8 mouse cellular contexts compared by ENCODE assay signal in genomic region chr17:47672311-47673111, GRCm38 (mm10). TPM values are rescaled to one million over a fixed set of nuclear protein-coding genes. Genes with fewer than 3 reads are reported as not detected.
DNase-seq lines count a peak whose midpoint lies in the region; ATAC-seq and TF ChIP-seq lines count a peak whose summit lies in the region.

No protein-coding gene starts in this region.

- TF ChIP-seq POLR2A in cortical plate, adult 2 months (IDR thresholded peaks at IDR 0.05; ENCODE audit: extremely low read depth, insufficient read depth, low read length) = 0 out of 2 replicates have a peak, but pooled peaks have one; percentile 11

- TF ChIP-seq CTCF in cortical plate, adult 2 months (IDR thresholded peaks at IDR 0.05; ENCODE audit: extremely low read depth, insufficient read depth, low read length) = no peak
- TF ChIP-seq CTCF in hindbrain, postnatal 0 days (IDR thresholded peaks at IDR 0.05; ENCODE audit: low read depth) = 0 out of 2 replicates have a peak, but pooled peaks have one; percentile 4

- H3K27ac ChIP-seq in cortical plate, adult 2 months (ENCODE audit: insufficient read depth, low read length) = peak overlapping the region; percentile 75
- H3K27ac ChIP-seq in hindbrain, postnatal 0 days = no peak overlapping the region
- no peak overlapping the region for H3K27ac ChIP-seq in midbrain, embryonic 16.5 days (ENCODE audit: low read length)

- H3K4me1 ChIP-seq in cortical plate, adult 2 months (ENCODE audit: control insufficient read depth, insufficient read depth, low read length) = peaks cover 4% of the 10 kb centered on the region
- H3K4me1 ChIP-seq in hindbrain, postnatal 0 days (ENCODE audit: insufficient read depth, low read length) = 0 out of 2 replicates have a peak, but pooled peaks cover 5% of the 10 kb centered on the region
- peaks cover 22% of the 10 kb centered on the region for H3K4me1 ChIP-seq in midbrain, embryonic 16.5 days (ENCODE audit: control insufficient read depth, insufficient read depth, low read length)

- WGBS in hindbrain, postnatal 0 days = 6% methylated on average over 57 of the region's 68 CpGs
- WGBS in midbrain, embryonic 16.5 days = 8% methylated on average over 53 of the region's 68 CpGs

- peak overlapping the region; percentile 39 for H3K4me3 ChIP-seq in cortical plate, adult 2 months (ENCODE audit: insufficient read depth, low read length)
- H3K4me3 ChIP-seq in hindbrain, postnatal 0 days (ENCODE audit: low read length) = peak overlapping the region; percentile 26
- H3K4me3 ChIP-seq in midbrain, embryonic 16.5 days (ENCODE audit: low read depth, low read length) = peak overlapping the region; percentile 37

- H3K9ac ChIP-seq in hindbrain, postnatal 0 days (replicated peaks; ENCODE audit: low read length) = peak overlapping the region; percentile 10
- H3K9ac ChIP-seq in midbrain, embryonic 16.5 days (ENCODE audit: low read depth, low read length) = peak overlapping the region; percentile 55

- H3K36me3 ChIP-seq in hindbrain, postnatal 0 days (ENCODE audit: insufficient read depth, low read length) = no peaks in the 10 kb centered on the region
- H3K36me3 ChIP-seq in midbrain, embryonic 16.5 days (ENCODE audit: control insufficient read depth, insufficient read depth, low read length) = no peaks in the 10 kb centered on the region; the same call in 1 of the 2 replicates

- ATAC-seq in hindbrain, postnatal 0 days = peak; percentile 61
- peak; percentile 41 for ATAC-seq in midbrain, embryonic 16.5 days

- peak overlapping the region; percentile 69 for H3K4me2 ChIP-seq in hindbrain, postnatal 0 days (ENCODE audit: low read depth, low read length)
- peak overlapping the region; percentile 72 for H3K4me2 ChIP-seq in midbrain, embryonic 16.5 days (ENCODE audit: low read length)

- H3K9me3 ChIP-seq in hindbrain, postnatal 0 days (ENCODE audit: low read length) = no peaks in the 10 kb centered on the region
- no peaks in the 10 kb centered on the region for H3K9me3 ChIP-seq in midbrain, embryonic 16.5 days (replicated peaks; ENCODE audit: control insufficient read depth, low read length, poor library complexity, severe bottlenecking)

- intact Hi-C loops in gastrocnemius, postnatal 36 days (cut with DNase I) = loop anchor here (5.0 kb wide), 1 partner anchor 40 kb away; the partner anchor contains the start of gene Usp49

- peak; percentile 42 to 57 for DNase-seq in layer of hippocampus, postnatal 10 days (ENCODE audit: low spot score in 2 of 2)
- no peak for DNase-seq in layer of hippocampus, adult 9-10 months (ENCODE audit: low spot score)
- DNase-seq in gastrocnemius, postnatal 36 days = peak; percentile 56 to 57
- peak; percentile 77 for DNase-seq in hindbrain, postnatal 0 days (ENCODE audit: low spot score)
- peak; percentile 51 for DNase-seq in liver
- peak; percentile 46 to 66 for DNase-seq in urinary bladder, postnatal 36 days (ENCODE audit: low spot score in 2 of 2)

- no peaks in the 10 kb centered on the region for H3K27me3 ChIP-seq in hindbrain, postnatal 0 days (ENCODE audit: insufficient read depth, low read length)
- H3K27me3 ChIP-seq in midbrain, embryonic 16.5 days (ENCODE audit: control insufficient read depth, insufficient read depth, low read depth, low read length) = no peaks in the 10 kb centered on the region

RNA-seq across cellular contexts. Expression of gene Tomm6, which starts 15.7 kb away (rescaled TPM):
- 100 to 1,000 TPM; 221 to 257 TPM for total RNA-seq in layer of hippocampus, postnatal 10 days (2021)
- 164 and 167 TPM in 2 replicates for polyA plus RNA-seq in cortical plate, adult 2 months (2012; rRNA removed)
- 100 to 1,000 TPM; 105 to 118 TPM for total RNA-seq in gastrocnemius, postnatal 36 days (2021)
- total RNA-seq in hindbrain, postnatal 0 days (2014; rRNA removed) = 158 and 198 TPM in 2 replicates
- polyA plus RNA-seq in hindbrain, postnatal 0 days (2015; fragmentation: Nextera tagmentation; extraction: Ambion mirVana) = 343 and 371 TPM in 2 replicates
- polyA plus RNA-seq in midbrain, embryonic 16.5 days (2015; fragmentation: Nextera tagmentation; extraction: Ambion mirVana) = 252 and 268 TPM in 2 replicates

RNA-seq across cellular contexts. Expression of gene Frs3, which starts 16.3 kb away (rescaled TPM):
- total RNA-seq in layer of hippocampus, postnatal 10 days (2021) = 10 to 100 TPM; 31.2 to 31.4 TPM
- 35.9 and 40.2 TPM in 2 replicates for polyA plus RNA-seq in cortical plate, adult 2 months (2012; rRNA removed)
- 1 to 10 TPM; 3.2 to 5.1 TPM for total RNA-seq in gastrocnemius, postnatal 36 days (2021)
- total RNA-seq in hindbrain, postnatal 0 days (2014; rRNA removed) = 143 and 153 TPM in 2 replicates
- 55.1 and 58.8 TPM in 2 replicates for polyA plus RNA-seq in hindbrain, postnatal 0 days (2015; fragmentation: Nextera tagmentation; extraction: Ambion mirVana)
- 46.0 and 54.1 TPM in 2 replicates for polyA plus RNA-seq in midbrain, embryonic 16.5 days (2015; fragmentation: Nextera tagmentation; extraction: Ambion mirVana)

RNA-seq across cellular contexts. Expression of gene Gm21981, which starts 21.7 kb away (rescaled TPM):
- total RNA-seq in layer of hippocampus, postnatal 10 days (2021) = 1 to 10 TPM; 4.4 to 5.7 TPM
- polyA plus RNA-seq in cortical plate, adult 2 months (2012; rRNA removed) = 5.8 and 6.7 TPM in 2 replicates
- total RNA-seq in gastrocnemius, postnatal 36 days (2021) = under 1 TPM; 0.18 to 0.62 TPM
- total RNA-seq in hindbrain, postnatal 0 days (2014; rRNA removed) = 5.5 and 8.3 TPM in 2 replicates
- polyA plus RNA-seq in hindbrain, postnatal 0 days (2015; fragmentation: Nextera tagmentation; extraction: Ambion mirVana) = 0.79 and 0.85 TPM in 2 replicates
- 0.88 and 0.92 TPM in 2 replicates for polyA plus RNA-seq in midbrain, embryonic 16.5 days (2015; fragmentation: Nextera tagmentation; extraction: Ambion mirVana)

RNA-seq across cellular contexts. Expression of gene Prickle4, which starts 22.0 kb away (rescaled TPM):
- 1 to 10 TPM; 1.9 to 4.3 TPM for total RNA-seq in layer of hippocampus, postnatal 10 days (2021)
- 0.59 and 1.3 TPM in 2 replicates for polyA plus RNA-seq in cortical plate, adult 2 months (2012; rRNA removed)
- total RNA-seq in gastrocnemius, postnatal 36 days (2021) = 1 to 10 TPM; 1.8 to 2.2 TPM
- 2.2 TPM in 1 of 2 replicates, not detected in the other for total RNA-seq in hindbrain, postnatal 0 days (2014; rRNA removed)
- polyA plus RNA-seq in hindbrain, postnatal 0 days (2015; fragmentation: Nextera tagmentation; extraction: Ambion mirVana) = 1.5 and 1.8 TPM in 2 replicates
- 0.77 and 2.4 TPM in 2 replicates for polyA plus RNA-seq in midbrain, embryonic 16.5 days (2015; fragmentation: Nextera tagmentation; extraction: Ambion mirVana)

RNA-seq across cellular contexts. Expression of gene Usp49, which starts 42.0 kb away (rescaled TPM):
- total RNA-seq in layer of hippocampus, postnatal 10 days (2021) = 10 to 100 TPM; 11.3 to 13.2 TPM
- 12.4 and 12.5 TPM in 2 replicates for polyA plus RNA-seq in cortical plate, adult 2 months (2012; rRNA removed)
- total RNA-seq in gastrocnemius, postnatal 36 days (2021) = 1 to 10 TPM; 3.2 to 3.3 TPM
- 20.7 and 25.5 TPM in 2 replicates for total RNA-seq in hindbrain, postnatal 0 days (2014; rRNA removed)
- polyA plus RNA-seq in hindbrain, postnatal 0 days (2015; fragmentation: Nextera tagmentation; extraction: Ambion mirVana) = 4.2 and 4.9 TPM in 2 replicates
- polyA plus RNA-seq in midbrain, embryonic 16.5 days (2015; fragmentation: Nextera tagmentation; extraction: Ambion mirVana) = 5.3 and 7.3 TPM in 2 replicates

Comparison
In these comparisons a context has a peak if more than half of its experiments do, and no peak if none do; other contexts are left out.
1. RNA of gene Frs3, which starts 16.3 kb away (total RNA-seq): 143 to 153 TPM in hindbrain, postnatal 0 days and 31.2 to 31.4 TPM in layer of hippocampus, postnatal 10 days; 3.2 to 5.1 TPM in gastrocnemius, postnatal 36 days; every median in the first group is over 4 times any median in the second.
2. Peak in every context shown above with its lines, with median percentiles within 50 percentile points of each other: H3K4me3 ChIP-seq.